Mouse (Mus musculus) forebrain, embryonic 16.5 days (tissue): ENCODE data around the gene Dclre1c. TPM values are rescaled to one million over a fixed set of nuclear protein-coding genes. Genes with fewer than 3 reads are reported as not detected.

Experiments
- ATAC-seq: fragments of 200-750 bp; cut with Nextera tagmentation; 2 replicates; pipeline ENCODE4 v1.8.0; 2017; ENCODE audit warnings: mild to moderate bottlenecking, moderate library complexity
- H3K27ac ChIP-seq: fragments of 300-500 bp; sonication (generic); 2 replicates; pipeline ENCODE4 v1.5.1; 2014; ENCODE audit warnings: low read length, control low read depth
- H3K27me3 ChIP-seq: fragments of 300-500 bp; sonication (generic); replicated peaks from 2 replicates; pipeline ENCODE4 v1.6.1; 2014; ENCODE audit warnings: low read length; ENCODE audit not compliant: control insufficient read depth, insufficient read depth
- H3K36me3 ChIP-seq: fragments of 300-500 bp; sonication (generic); 2 replicates; pipeline ENCODE4 v1.6.1; 2014; ENCODE audit not compliant: control insufficient read depth, insufficient read depth
- H3K4me1 ChIP-seq: fragments of 300-500 bp; sonication (generic); replicated peaks from 2 replicates; pipeline ENCODE4 v1.6.1; 2014; ENCODE audit warnings: low read length; ENCODE audit not compliant: control insufficient read depth, insufficient read depth
- H3K4me2 ChIP-seq: fragments of 300-500 bp; sonication (generic); 2 replicates; pipeline ENCODE4 v1.6.1; 2014; ENCODE audit warnings: mild to moderate bottlenecking, low read length, control low read depth
- H3K4me3 ChIP-seq: fragments of 300-500 bp; sonication (generic); replicated peaks from 2 replicates; pipeline ENCODE4 v1.5.1; 2014; ENCODE audit warnings: mild to moderate bottlenecking, low read length, control low read depth
- H3K9ac ChIP-seq: fragments of 300-500 bp; sonication (generic); replicated peaks from 2 replicates; pipeline ENCODE4 v1.6.1; 2014; ENCODE audit warnings: low read depth, low read length, control low read depth
- H3K9me3 ChIP-seq: fragments of 300-500 bp; sonication (generic); 2 replicates; pipeline ENCODE4 v1.6.1; 2016; ENCODE audit warnings: low read length; ENCODE audit not compliant: control insufficient read depth
- WGBS: fragments of 180-500 bp; shearing (Covaris S2); extraction: QIAGEN DNeasy Blood & Tissue Kit; methylation state at CpG from one replicate; pipeline ENCODE4 v1.1.7; 2014; 5-methylcytosine and 5-hydroxymethylcytosine counted together
- polyA plus RNA-seq: library from polyadenylated mRNA; unstranded; fragments of >200 nt; fragmentation: Nextera tagmentation; extraction: Ambion mirVana; gene quantifications from 2 replicates; pipeline ENCODE4 v1.2.1, GENCODE M21; 2015

The Dclre1c gene
- polyA plus RNA-seq, 1 experiment from 2014 or later: 9.8 TPM

DNA sequence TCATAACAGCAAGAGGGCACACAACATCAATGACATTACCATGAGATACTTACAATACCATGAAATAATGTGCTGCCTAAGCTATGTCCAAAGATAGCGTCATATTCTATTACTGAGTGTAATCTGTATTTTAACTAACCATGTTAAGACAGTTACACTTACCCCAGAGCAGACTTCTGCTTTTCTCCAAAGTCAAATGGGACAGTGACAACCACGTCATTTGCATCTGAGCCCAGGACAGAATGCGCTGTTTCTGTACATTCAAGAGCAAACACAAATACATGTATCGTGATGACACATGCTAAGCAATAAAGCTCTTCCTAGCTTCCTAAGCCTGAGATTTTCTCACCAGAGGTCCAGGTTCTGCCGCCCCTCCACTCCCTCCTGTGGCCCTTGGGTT, 77.0 kb downstream of the Dclre1c start:
- ATAC-seq: no peak
- peaks cover 19% of the 10 kb centered on the region for H3K36me3 ChIP-seq
- WGBS: 96% methylated on average over 5 of the region's 5 CpGs

DNA sequence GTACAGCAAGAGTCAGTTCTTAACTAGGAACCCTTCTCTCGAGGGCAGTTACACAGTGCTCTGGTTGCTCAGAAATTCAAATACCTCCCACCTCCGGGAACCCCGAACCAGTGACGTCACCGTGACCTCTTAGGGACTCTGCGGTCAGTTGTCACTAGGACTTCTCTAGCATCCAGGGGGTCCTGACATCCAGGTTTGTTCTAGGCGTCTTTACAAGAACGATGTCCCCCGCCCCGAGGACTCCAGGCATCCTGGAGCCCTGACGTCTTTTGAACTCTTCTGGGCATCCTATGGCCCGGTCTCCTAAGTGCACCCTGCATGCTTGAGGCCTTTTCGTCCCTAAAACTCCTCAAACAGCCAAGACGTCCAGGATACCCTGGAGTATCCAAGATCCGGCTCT, 88.1 kb downstream of the Dclre1c start:
- peak overlapping the region; percentile 87 for H3K9ac ChIP-seq
- WGBS: 0% methylated on average over 15 of the region's 15 CpGs
- H3K27ac ChIP-seq: no peak overlapping the region; the same call in 1 of the 2 replicates
- peaks cover 17% of the 10 kb centered on the region for H3K36me3 ChIP-seq
- H3K27me3 ChIP-seq: no peaks in the 10 kb centered on the region
- H3K4me3 ChIP-seq: peak overlapping the region; percentile 93
- ATAC-seq: no peak
- peak overlapping the region; percentile 94 for H3K4me2 ChIP-seq
- H3K4me1 ChIP-seq: peaks cover 16% of the 10 kb centered on the region
- no peaks in the 10 kb centered on the region for H3K9me3 ChIP-seq

More for the DNA sequence above, 77.0 kb downstream of the Dclre1c start:
- H3K4me2 ChIP-seq: no peak overlapping the region
- no peak overlapping the region for H3K9ac ChIP-seq
- no peaks in the 10 kb centered on the region for H3K27me3 ChIP-seq
- H3K4me3 ChIP-seq: no peak overlapping the region
- no peak overlapping the region for H3K27ac ChIP-seq
- H3K4me1 ChIP-seq: no peaks in the 10 kb centered on the region
- no peaks in the 10 kb centered on the region for H3K9me3 ChIP-seq

DNA sequence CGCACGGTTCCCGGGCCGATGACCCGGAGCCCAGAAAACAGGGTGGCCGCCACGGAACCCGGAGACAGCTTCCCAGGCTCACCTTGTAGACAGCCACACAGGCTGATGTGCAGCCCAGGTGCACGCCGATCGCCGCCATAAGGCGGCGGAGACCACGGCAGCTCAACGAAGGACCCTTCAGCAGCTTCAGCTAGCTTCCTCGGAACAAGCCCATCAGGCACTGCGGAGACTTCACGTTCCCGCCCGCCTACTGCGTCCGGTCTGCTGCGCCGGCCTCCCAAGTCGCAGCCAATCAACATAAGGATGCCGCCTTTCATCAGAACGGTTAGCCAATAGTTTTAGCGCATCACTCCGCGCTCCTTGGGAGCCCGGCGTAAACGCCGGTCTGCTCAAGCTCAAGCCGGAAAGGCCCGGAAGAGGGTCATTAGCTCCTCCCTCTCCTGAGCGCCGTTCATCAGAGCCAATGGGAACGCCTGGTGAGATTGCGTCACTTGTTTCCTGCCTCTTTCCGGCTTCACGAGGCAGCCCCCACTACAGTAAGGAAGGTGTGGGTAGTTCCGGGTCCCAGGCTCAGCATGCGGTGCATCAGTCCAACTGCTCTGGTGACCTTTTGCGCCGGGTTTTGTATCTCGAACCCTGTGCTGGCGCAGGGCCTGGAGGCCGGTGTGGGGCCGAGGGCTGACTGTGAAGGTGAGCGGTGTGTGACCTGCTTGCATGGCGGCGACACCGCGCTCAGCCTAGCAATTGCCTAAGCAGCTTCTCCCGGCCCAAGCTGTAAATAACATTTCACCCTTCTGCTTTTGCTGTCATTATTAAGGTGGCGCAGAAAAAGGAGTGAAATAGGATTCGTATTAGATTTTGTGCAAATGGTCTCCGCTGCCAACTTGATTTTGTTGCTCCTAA, 88.9 kb downstream of the Dclre1c start, which contains the start of the genes Gm45902, Hspa14 and Cdnf:
Gene Gm45902, minus strand, starts transcription at position 239 of the 903 bp plus-strand sequence.
Gene Hspa14, minus strand, starts transcription at position 263 of the 903 bp plus-strand sequence.
Gene Cdnf, plus strand, starts transcription at position 479 of the 903 bp plus-strand sequence.
- WGBS: under 1% methylated on average over 60 of the region's 60 CpGs
- Histone ChIP-seq H3K4me3 (peak within 1 kb of the TSS; percentile 93), H3K9ac (peak within 1 kb of the TSS; percentile 87), H3K27ac (peak within 1 kb of the TSS; percentile 86), H3K4me2 (peak within 1 kb of the TSS; percentile 94), H3K9me3 (no peaks in the 10 kb centered on the region), H3K36me3 (peaks cover 16% of the 10 kb centered on the region), H3K27me3 (no peaks in the 10 kb centered on the region), H3K4me1 (peaks cover 16% of the 10 kb centered on the region)
- peak; percentile 100 for ATAC-seq

Other genes with a start within 250 kb of the Dclre1c start
- gene Nmt2, start 139.9 kb upstream of the Dclre1c start, polyA plus RNA-seq: 119 and 126 TPM in 2 replicates
- 14.7 and 15.9 TPM in 2 replicates for gene Rpp38, start 91.5 kb upstream of the Dclre1c start, polyA plus RNA-seq
- gene Acbd7, start 88.0 kb upstream of the Dclre1c start, polyA plus RNA-seq: 1.2 and 1.3 TPM in 2 replicates
- gene Olah, start 26.9 kb upstream of the Dclre1c start, polyA plus RNA-seq: not detected in 2 replicates
- gene Meig1, start 1.5 kb upstream of the Dclre1c start, polyA plus RNA-seq: 3.7 and 6.7 TPM in 2 replicates
- gene Suv39h2, start 50.9 kb downstream of the Dclre1c start, polyA plus RNA-seq: 11.7 and 16.4 TPM in 2 replicates
- 8.8 and 9.5 TPM in 2 replicates for gene Gm45902, start 88.7 kb downstream of the Dclre1c start, polyA plus RNA-seq
- 85.8 and 88.3 TPM in 2 replicates for gene Hspa14, start 88.7 kb downstream of the Dclre1c start, polyA plus RNA-seq
- 0.30 and 0.57 TPM in 2 replicates for gene Cdnf, start 88.9 kb downstream of the Dclre1c start, polyA plus RNA-seq
- 61.7 and 72.1 TPM in 2 replicates for gene Fam107b, start 146.4 kb downstream of the Dclre1c start, polyA plus RNA-seq